22 mouse cellular contexts compared by ENCODE assay signal in genomic region chr4:155429202-155429601, GRCm38 (mm10). TPM values are rescaled to one million over a fixed set of nuclear protein-coding genes. Genes with fewer than 3 reads are reported as not detected.
DNase-seq lines count a peak whose midpoint lies in the region; TF ChIP-seq lines count a peak whose summit lies in the region.
"Had no signal": no experiment of that assay in that cellular context is flagged by ENCODE, and none has a peak within 500 bp of the region (broad histone marks: within the 10 kb centered on the region; RNA-seq: fewer than 3 reads in every experiment).

No protein-coding gene starts in this region.

- peak; percentile 3 for DNase-seq in gastrocnemius, adult 2 months
- no peak for DNase-seq in gastrocnemius, adult 18-20 months (ENCODE audit: low spot score)
- no peak for DNase-seq in CH12.LX (ENCODE audit: extremely low read depth)
- DNase-seq in heart, adult 2 months: no peak
- DNase-seq: adrenal gland, adult 2 months; adrenal gland, adult 8-10 months; adrenal gland, postnatal 10 days; adrenal gland, postnatal 14 days; adrenal gland, postnatal 25 days; adrenal gland, postnatal 36 days; B cell, adult 2 months; cerebellum, adult 11 months; cerebellum, adult 11-12 months; cerebellum, adult 18-20 months; cerebellum, adult 2 months had no signal

- no peak overlapping the region for H3K4me3 ChIP-seq in gastrocnemius, adult 2 months
- no peak overlapping the region for H3K4me3 ChIP-seq in CH12.LX (replicated peaks in 1 of 3; ENCODE audit: low read depth in 2 of 3, low read length in 2 of 3, poor library complexity in 1 of 3)
- no peak overlapping the region for H3K4me3 ChIP-seq in heart, adult 2 months

- H3K4me2 ChIP-seq in CH12.LX (ENCODE audit: insufficient read depth, low read depth, poor library complexity, severe bottlenecking): 0 out of 2 replicates have a peak overlapping the region, but pooled peaks have one; percentile 5

- TF ChIP-seq RAD21 in CH12.LX (IDR thresholded peaks at IDR 0.05; ENCODE audit: low read depth, low read length): no peak

- no peak for TF ChIP-seq POLR2A in CH12.LX (IDR thresholded peaks at IDR 0.05; ENCODE audit: low read depth, low read length)
- no peak for TF ChIP-seq POLR2A in heart, adult 2 months (IDR thresholded peaks at IDR 0.05; ENCODE audit: insufficient read depth, low read depth, low read length)

- in situ Hi-C loops in CH12.LX (cut with MboI; ENCODE audit: low pct_ligation_motif_present, low pct_unique_long_range_greater_than_20kb, low sequenced_read_pairs): loop anchor here (5.0 kb wide), 1 partner anchor 33 kb away; no protein-coding TSS in a partner anchor

- H3K36me3 ChIP-seq in CH12.LX (replicated peaks in 1 of 2; ENCODE audit: control insufficient read depth in 1 of 2, insufficient read depth in 1 of 2, low read length in 1 of 2): peaks cover 1 to 26% of the 10 kb centered on the region in 2 experiments
- H3K36me3 ChIP-seq in heart, adult 2 months (ENCODE audit: control insufficient read depth, insufficient read depth, low read length): no peaks in the 10 kb centered on the region
- H3K36me3 ChIP-seq: G1E had no signal

- peaks cover 5% of the 10 kb centered on the region for H3K9me3 ChIP-seq in CH12.LX (replicated peaks; ENCODE audit: low read length)
- H3K9me3 ChIP-seq: G1E had no signal

- TF ChIP-seq EP300 in CH12.LX (IDR thresholded peaks at IDR 0.05; ENCODE audit: low read length): peak; percentile 74
- TF ChIP-seq EP300 in heart, adult 2 months (IDR thresholded peaks at IDR 0.05; ENCODE audit: insufficient read depth, low read depth, low read length): no peak

- H3K27ac ChIP-seq in gastrocnemius, adult 2 months: no peak overlapping the region
- H3K27ac ChIP-seq in CH12.LX (ENCODE audit: insufficient read depth, low read depth): peak overlapping the region; percentile 67; the same call in 1 of the 2 replicates
- H3K27ac ChIP-seq in heart, adult 2 months: no peak overlapping the region

- H3K9ac ChIP-seq in CH12.LX (ENCODE audit: insufficient read depth, low read depth): no peak overlapping the region; the same call in 1 of the 2 replicates
- no peak overlapping the region for H3K9ac ChIP-seq in heart, adult 2 months (ENCODE audit: low read depth, low read length)

- dilution Hi-C loops in CH12.LX (cut with MboI; ENCODE audit: extremely low pct_ligation_motif_present, extremely low pct_unique_long_range_greater_than_20kb, low sequenced_read_pairs): no loop called here

- H3K4me1 ChIP-seq in CH12.LX (ENCODE audit: control insufficient read depth in 1 of 2, insufficient read depth in 2 of 2): peaks cover 31 to 60% of the 10 kb centered on the region in 2 experiments
- H3K4me1 ChIP-seq in heart, adult 2 months (ENCODE audit: control insufficient read depth, insufficient read depth, low read length): peaks cover 7% of the 10 kb centered on the region

- no peak for TF ChIP-seq CTCF in gastrocnemius, adult 2 months (IDR thresholded peaks at IDR 0.05)
- TF ChIP-seq CTCF in CH12.LX (conservative IDR thresholded peaks at IDR 0.05 in 1 of 2, IDR thresholded peaks at IDR 0.05 in 1 of 2; ENCODE audit: low read depth in 2 of 2, low read length in 2 of 2): no peak
- TF ChIP-seq CTCF in heart, adult 2 months (IDR thresholded peaks at IDR 0.05): no peak

- intact Hi-C loops in gastrocnemius, adult 2 months (cut with DNase I): no loop called here
- intact Hi-C loops in heart, adult 2 months (cut with DNase I): no loop called here

- 76% methylated on average over 3 of the region's 3 CpGs for WGBS in heart, adult 2 months

- no peaks in the 10 kb centered on the region for H3K79me2 ChIP-seq in CH12.LX (replicated peaks; ENCODE audit: control insufficient read depth, extremely low read depth, insufficient read depth, poor library complexity, severe bottlenecking)
- H3K79me2 ChIP-seq in heart, adult 2 months (replicated peaks; ENCODE audit: control insufficient read depth, insufficient read depth, low read length): no peaks in the 10 kb centered on the region

- H3K27me3 ChIP-seq in CH12.LX (replicated peaks): no peaks in the 10 kb centered on the region
- no peaks in the 10 kb centered on the region for H3K27me3 ChIP-seq in heart, adult 2 months (ENCODE audit: control insufficient read depth, insufficient read depth, low read length)
- H3K27me3 ChIP-seq: Patski had no signal

TF ChIP-seq in CH12.LX, 34 proteins besides CTCF, POLR2A, EP300 and RAD21:
- TF ChIP-seq MAFK (IDR thresholded peaks at IDR 0.05; ENCODE audit: insufficient replicate concordance, low read length): no peak
- TF ChIP-seq CHD1 (IDR thresholded peaks at IDR 0.05; ENCODE audit: low read depth, low read length): no peak
- peak; percentile 70 for TF ChIP-seq NRF1 (IDR thresholded peaks at IDR 0.05; ENCODE audit: low read depth, low read length)
- TF ChIP-seq MEF2A (IDR thresholded peaks at IDR 0.05; ENCODE audit: borderline replicate concordance, low read depth, low read length): peak; percentile 60
- TF ChIP-seq MAX (IDR thresholded peaks at IDR 0.05; ENCODE audit: low read length): no peak
- 0 out of 2 replicates have a peak, but pooled peaks have one; percentile 21 for TF ChIP-seq TBP (conservative IDR thresholded peaks at IDR 0.05; ENCODE audit: low read depth, low read length)
- TF ChIP-seq JUN (IDR thresholded peaks at IDR 0.05; ENCODE audit: insufficient read depth, low read depth, low read length): peak; percentile 11; the same call in 1 of the 2 replicates
- TF ChIP-seq KAT2A (IDR thresholded peaks at IDR 0.05; ENCODE audit: insufficient replicate concordance, low read length): no peak
- TF ChIP-seq CHD2 (IDR thresholded peaks at IDR 0.05; ENCODE audit: low read length): no peak; the same call in 1 of the 2 replicates
- 0 out of 2 replicates have a peak, but pooled peaks have one; percentile 8 for TF ChIP-seq ELF1 (IDR thresholded peaks at IDR 0.05; ENCODE audit: low read depth, low read length)
- TF ChIP-seq TCF12 (IDR thresholded peaks at IDR 0.05; ENCODE audit: low read depth, low read length): peak; percentile 94
- no peak for TF ChIP-seq SMC3 (IDR thresholded peaks at IDR 0.05; ENCODE audit: low read depth, low read length)
- TF ChIP-seq POLR2AphosphoS2 (IDR thresholded peaks at IDR 0.05; ENCODE audit: low read depth, low read length): no peak
- peak; percentile 39 for TF ChIP-seq IRF4 (IDR thresholded peaks at IDR 0.05; ENCODE audit: low read depth, low read length)

RNA-seq across cellular contexts. Expression of gene Cfap74, which starts 20.2 kb away (rescaled TPM):
- 1 to 10 TPM in 1 of 2 experiments, under 1 TPM in 1; 0.23 to 1.0 TPM for total RNA-seq in gastrocnemius, adult 2 months (2021)
- total RNA-seq in gastrocnemius, adult 18-20 months (2021): under 1 TPM; 0.55 to 0.66 TPM
- total RNA-seq in CH12.LX (2012; rRNA removed): 8.5 and 8.6 TPM in 2 replicates
- 4.7 and 5.2 TPM in 2 replicates for total RNA-seq in CH12.LX (2014; rRNA removed)
- polyA plus RNA-seq in CH12.LX (2012; ENCODE audit: insufficient read length, low read depth): 4.7 and 6.2 TPM in 2 replicates
- under 1 TPM; 0.26 to 0.32 TPM for total RNA-seq in heart, adult 2 months (2021)
- 0.67 and 0.78 TPM in 2 replicates for polyA plus RNA-seq in heart, adult 2 months (2012; rRNA removed)
- polyA plus RNA-seq: G1E had no signal

RNA-seq across cellular contexts. Expression of gene Gabrd, which starts 31.3 kb away (rescaled TPM):
- total RNA-seq in gastrocnemius, adult 2 months (2021): under 1 TPM; 0.20 TPM
- total RNA-seq in gastrocnemius, adult 18-20 months (2021): under 1 TPM; 0.50 to 0.81 TPM
- 0.08 and 0.13 TPM in 2 replicates for total RNA-seq in CH12.LX (2012; rRNA removed)
- total RNA-seq in CH12.LX (2014; rRNA removed): not detected in 2 replicates
- not detected in 2 replicates for polyA plus RNA-seq in CH12.LX (2012; ENCODE audit: insufficient read length, low read depth)
- total RNA-seq in heart, adult 2 months (2021): not detected
- polyA plus RNA-seq in heart, adult 2 months (2012; rRNA removed): 0.06 and 0.32 TPM in 2 replicates
- total RNA-seq: adrenal gland, adult 2 months; adrenal gland, postnatal 25 days; ES-E14; G1E had no signal
- polyA plus RNA-seq: C2C12, G1E, Patski had no signal

RNA-seq across cellular contexts. Expression of gene Tmem52, which starts 39.7 kb away (rescaled TPM):
- 100 to 1,000 TPM; 215 to 248 TPM for total RNA-seq in gastrocnemius, adult 2 months (2021)
- total RNA-seq in gastrocnemius, adult 18-20 months (2021): 100 to 1,000 TPM; 138 to 243 TPM
- total RNA-seq in CH12.LX (2012; rRNA removed) (0.13 and 0.59 TPM in 2 replicates), CH12.LX (2014; rRNA removed) (not detected in 2 replicates)
- 0.34 TPM in 1 of 2 replicates, not detected in the other for polyA plus RNA-seq in CH12.LX (2012; ENCODE audit: insufficient read length, low read depth)
- total RNA-seq in heart, adult 2 months (2021): 10 to 100 TPM in 1 of 2 experiments, 1 to 10 TPM in 1; 7.0 to 11.2 TPM
- 2.1 and 4.8 TPM in 2 replicates for polyA plus RNA-seq in heart, adult 2 months (2012; rRNA removed)
- total RNA-seq: MEL had no signal
- polyA plus RNA-seq: activated CD4-positive, CD25-positive, alpha-beta regulatory T cell, adult 4 months; C2C12; CD4-positive, CD25-positive, alpha-beta regulatory T cell, adult 4 months; G1E had no signal

Comparison
In these comparisons a context has a peak if more than half of its experiments do, and no peak if none do; other contexts are left out.
1. RNA of gene Tmem52, which starts 39.7 kb away (total RNA-seq): 215 to 248 TPM in gastrocnemius, adult 2 months and 138 to 243 TPM in gastrocnemius, adult 18-20 months; 7.0 to 11.2 TPM in heart, adult 2 months and 0.13 to 0.59 TPM in CH12.LX; every median in the first group is over 10 times any median in the second.